Mouse (Mus musculus): Measurements from ENCODE around the gene Ube2h. TPM values are rescaled to one million over a fixed set of nuclear protein-coding genes. Genes with fewer than 3 reads are reported as not detected.

Gene Ube2h
- polyA plus RNA-seq, 1 experiment from 2014 or later, result 63.3 TPM

GRCm38 (mm10) chr6:30171226-30171625 lies 133.1 kb downstream of the Ube2h start:
- ATAC-seq (ENCODE audit: low FRiP score, low read depth), result no peak
- H3K4me2 ChIP-seq (replicated peaks), result no peak overlapping the region
- peaks cover 52% of the 10 kb centered on the region for H3K4me1 ChIP-seq
- no peaks in the 10 kb centered on the region for H3K9me3 ChIP-seq
- 24% methylated on average over 8 of the region's 8 CpGs for WGBS
- H3K36me3 ChIP-seq, result no peaks in the 10 kb centered on the region
- H3K27ac ChIP-seq (replicated peaks), result no peak overlapping the region
- no peak overlapping the region for H3K4me3 ChIP-seq
- H3K9ac ChIP-seq (replicated peaks), result no peak overlapping the region
- peaks cover 94% of the 10 kb centered on the region for H3K27me3 ChIP-seq

GRCm38 (mm10) chr6:30169148-30169547 lies 135.2 kb downstream of the Ube2h start:
- Histone ChIP-seq H3K27me3 (peaks cover 77% of the 10 kb centered on the region), H3K4me1 (peaks cover 33% of the 10 kb centered on the region), H3K9ac (replicated peaks) (no peak overlapping the region), H3K4me3 (no peak overlapping the region), H3K9me3 (no peaks in the 10 kb centered on the region), H3K36me3 (no peaks in the 10 kb centered on the region), H3K27ac (replicated peaks) (no peak overlapping the region), H3K4me2 (replicated peaks) (no peak overlapping the region)
- ATAC-seq (ENCODE audit: low FRiP score, low read depth), result no peak
- WGBS, result 74% methylated on average over 12 of the region's 12 CpGs

- Histone ChIP-seq H3K27ac (replicated peaks) (no peak overlapping the region), H3K27me3 (peaks cover 68% of the 10 kb centered on the region), H3K9ac (replicated peaks) (no peak overlapping the region), H3K4me3 (no peak overlapping the region), H3K4me1 (peaks cover 24% of the 10 kb centered on the region), H3K9me3 (no peaks in the 10 kb centered on the region), H3K4me2 (replicated peaks) (no peak overlapping the region), H3K36me3 (no peaks in the 10 kb centered on the region)
- no peak for ATAC-seq (ENCODE audit: low FRiP score, low read depth)
- WGBS, result 86% methylated on average over 3 of the region's 3 CpGs
These were observed 136.1 kb downstream of the Ube2h start for GRCm38 (mm10) chr6:30168275-30168674.

GRCm38 (mm10) chr6:30167192-30167591 lies 137.1 kb downstream of the Ube2h start:
- H3K36me3 ChIP-seq, result no peaks in the 10 kb centered on the region
- no peak overlapping the region for H3K9ac ChIP-seq (replicated peaks)
- no peak overlapping the region for H3K4me3 ChIP-seq
- WGBS, result 3% methylated on average over 11 of the region's 11 CpGs
- ATAC-seq (ENCODE audit: low FRiP score, low read depth), result peak; percentile 66; the same call in 1 of the 2 replicates
- H3K4me1 ChIP-seq, result peaks cover 16% of the 10 kb centered on the region
- peaks cover 66% of the 10 kb centered on the region for H3K27me3 ChIP-seq
- peak overlapping the region; percentile 2; the same call in 1 of the 2 replicates for H3K4me2 ChIP-seq (replicated peaks)
- no peaks in the 10 kb centered on the region for H3K9me3 ChIP-seq
- H3K27ac ChIP-seq (replicated peaks), result no peak overlapping the region

DNA sequence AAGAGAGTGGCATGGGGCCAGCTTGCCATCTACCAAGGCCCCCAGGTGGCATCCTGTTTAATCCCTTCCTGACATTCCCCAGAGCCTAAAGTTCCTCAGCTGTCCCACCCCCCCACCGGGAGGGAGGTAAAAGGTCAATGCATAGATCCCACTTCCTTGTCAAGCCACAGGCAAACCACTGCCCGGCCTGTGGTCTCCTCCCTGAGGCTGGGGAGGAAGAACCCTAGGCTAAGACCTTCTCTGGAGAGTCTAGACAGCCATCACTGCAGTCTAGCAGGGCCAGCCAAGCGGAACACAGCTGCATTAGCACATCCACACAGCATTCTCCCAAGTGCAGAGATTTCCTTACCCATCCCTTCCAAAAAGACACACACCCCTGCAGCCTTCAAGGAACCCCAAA lies 138.0 kb downstream of the Ube2h start:
- H3K27ac ChIP-seq (replicated peaks), result no peak overlapping the region
- no peak overlapping the region for H3K9ac ChIP-seq (replicated peaks)
- no peaks in the 10 kb centered on the region for H3K36me3 ChIP-seq
- no peak for ATAC-seq (ENCODE audit: low FRiP score, low read depth)
- H3K9me3 ChIP-seq, result no peaks in the 10 kb centered on the region
- WGBS, result 47% methylated on average over 3 of the region's 3 CpGs
- H3K27me3 ChIP-seq, result peaks cover 59% of the 10 kb centered on the region
- no peak overlapping the region for H3K4me2 ChIP-seq (replicated peaks)
- peaks cover 16% of the 10 kb centered on the region for H3K4me1 ChIP-seq
- no peak overlapping the region for H3K4me3 ChIP-seq

GRCm38 (mm10) chr6:30162091-30162490 lies 142.2 kb downstream of the Ube2h start:
- peak overlapping the region; percentile 15; the same call in 1 of the 2 replicates for H3K9ac ChIP-seq (replicated peaks)
- peaks cover 24% of the 10 kb centered on the region for H3K27me3 ChIP-seq
- H3K4me2 ChIP-seq (replicated peaks), result no peak overlapping the region
- no peak for ATAC-seq (ENCODE audit: low FRiP score, low read depth)
- H3K4me3 ChIP-seq, result no peak overlapping the region
- H3K4me1 ChIP-seq, result peaks cover 11% of the 10 kb centered on the region
- H3K9me3 ChIP-seq, result no peaks in the 10 kb centered on the region
- no peak overlapping the region for H3K27ac ChIP-seq (replicated peaks)
- H3K36me3 ChIP-seq, result no peaks in the 10 kb centered on the region
- WGBS, result 50% methylated on average over 7 of the region's 7 CpGs

- no peak overlapping the region for H3K9ac ChIP-seq (replicated peaks)
- H3K4me3 ChIP-seq, result no peak overlapping the region
- H3K36me3 ChIP-seq, result no peaks in the 10 kb centered on the region
- no peak overlapping the region for H3K4me2 ChIP-seq (replicated peaks)
- no peaks in the 10 kb centered on the region for H3K9me3 ChIP-seq
- ATAC-seq (ENCODE audit: low FRiP score, low read depth), result no peak
- peaks cover 6% of the 10 kb centered on the region for H3K4me1 ChIP-seq
- peaks cover 22% of the 10 kb centered on the region for H3K27me3 ChIP-seq
- no peak overlapping the region for H3K27ac ChIP-seq (replicated peaks)
- 78% methylated on average over 2 of the region's 2 CpGs for WGBS
These were observed 142.7 kb downstream of the Ube2h start for GRCm38 (mm10) chr6:30161618-30162017.

MicroRNAs encoded within 50 kb of the gene (microRNA counts, 519-probe panel; counts per million panel counts)
- microRNA mmu-miR-182 (not detected), microRNA mmu-miR-183 (2,975 counts per million, percentile 9 among the panel's probes with 10 or more counts), microRNA mmu-miR-96 (5,210 counts per million, percentile 48 among the panel's probes with 10 or more counts)

Small RNA genes within 50 kb of the gene (microRNA-seq; reads per million reads assigned to microRNA genes)
- 2,460 reads per million, percentile 85 among the genes with 10 or more reads in this experiment for gene Mir182
- gene Mir183, result 1,237 reads per million, percentile 80 among the genes with 10 or more reads in this experiment
- gene Mir96, result 498 reads per million, percentile 70 among the genes with 10 or more reads in this experiment

Other genes with a start within 250 kb of the Ube2h start
- gene Zc3hc1, start 86.5 kb upstream of the Ube2h start, polyA plus RNA-seq (2016; fragmentation: Nextera tagmentation; extraction: Ambion mirVana), result 62.1 and 69.4 TPM in 2 replicates
- gene Klhdc10, start 97.3 kb upstream of the Ube2h start, polyA plus RNA-seq (2016; fragmentation: Nextera tagmentation; extraction: Ambion mirVana), result 40.2 and 48.6 TPM in 2 replicates
- gene Tmem209, start 205.2 kb upstream of the Ube2h start, polyA plus RNA-seq (2016; fragmentation: Nextera tagmentation; extraction: Ambion mirVana), result 45.6 and 49.1 TPM in 2 replicates
- 0.22 and 0.34 TPM in 2 replicates for gene Ssmem1, start 205.3 kb upstream of the Ube2h start, polyA plus RNA-seq (2016; fragmentation: Nextera tagmentation; extraction: Ambion mirVana)
- gene Cpa2, start 237.0 kb upstream of the Ube2h start, polyA plus RNA-seq (2016; fragmentation: Nextera tagmentation; extraction: Ambion mirVana), result 5.8 and 6.7 TPM in 2 replicates

Data from midbrain, embryonic 12.5 days (tissue).